Mouse (Mus musculus): ENCODE measurements around the gene Themis2. TPM values are rescaled to one million over a fixed set of nuclear protein-coding genes. Genes with fewer than 3 reads are reported as not detected.

The Themis2 gene
- polyA plus RNA-seq, 1 experiment, result 4.9 TPM

- Histone ChIP-seq H3K27me3 (ENCODE audit: control insufficient read depth, insufficient read depth, low read length) (no peaks in the 10 kb centered on the region), H3K4me3 (ENCODE audit: low read depth, low read length) (no peak overlapping the region), H3K27ac (ENCODE audit: insufficient read depth, low read depth, low read length) (no peak overlapping the region), H3K36me3 (ENCODE audit: control insufficient read depth, insufficient read depth, low read length) (no peaks in the 10 kb centered on the region), H3K4me1 (ENCODE audit: control insufficient read depth, insufficient read depth, insufficient read length, low read length) (peaks cover 13% of the 10 kb centered on the region; the same call in 1 of the 2 replicates)
- TF ChIP-seq POLR2A (IDR thresholded peaks at IDR 0.05; ENCODE audit: low read depth, low read length), result no peak
- no peak for TF ChIP-seq CTCF (IDR thresholded peaks at IDR 0.05; ENCODE audit: extremely low read depth, insufficient read length, insufficient replicate concordance, low read depth, low read length)
- WGBS, result 80% methylated on average over 6 of the region's 6 CpGs
These were observed 43.2 kb downstream of the Themis2 start for GRCm38 (mm10) chr4:132752992-132753391.

- Histone ChIP-seq H3K27me3 (ENCODE audit: control insufficient read depth, insufficient read depth, low read length) (no peaks in the 10 kb centered on the region), H3K27ac (ENCODE audit: insufficient read depth, low read depth, low read length) (peak overlapping the region; percentile 92), H3K4me3 (ENCODE audit: low read depth, low read length) (no peak overlapping the region), H3K36me3 (ENCODE audit: control insufficient read depth, insufficient read depth, low read length) (peaks cover 5% of the 10 kb centered on the region), H3K4me1 (ENCODE audit: control insufficient read depth, insufficient read depth, insufficient read length, low read length) (peaks cover 21% of the 10 kb centered on the region; the same call in 1 of the 2 replicates)
- TF ChIP-seq POLR2A (IDR thresholded peaks at IDR 0.05; ENCODE audit: low read depth, low read length) (no peak), CTCF (IDR thresholded peaks at IDR 0.05; ENCODE audit: extremely low read depth, insufficient read length, insufficient replicate concordance, low read depth, low read length) (no peak)
- WGBS, result 66% methylated on average over 6 of the region's 6 CpGs
These were observed 46.8 kb downstream of the Themis2 start for GRCm38 (mm10) chr4:132749258-132749982.

- 81% methylated on average over 4 of the region's 4 CpGs for WGBS
- Histone ChIP-seq H3K27ac (ENCODE audit: insufficient read depth, low read depth, low read length) (peak overlapping the region; percentile 92), H3K4me1 (ENCODE audit: control insufficient read depth, insufficient read depth, insufficient read length, low read length) (peaks cover 21% of the 10 kb centered on the region; the same call in 1 of the 2 replicates), H3K36me3 (ENCODE audit: control insufficient read depth, insufficient read depth, low read length) (peaks cover 5% of the 10 kb centered on the region), H3K27me3 (ENCODE audit: control insufficient read depth, insufficient read depth, low read length) (no peaks in the 10 kb centered on the region), H3K4me3 (ENCODE audit: low read depth, low read length) (no peak overlapping the region)
- no peak for TF ChIP-seq POLR2A (IDR thresholded peaks at IDR 0.05; ENCODE audit: low read depth, low read length)
- TF ChIP-seq CTCF (IDR thresholded peaks at IDR 0.05; ENCODE audit: extremely low read depth, insufficient read length, insufficient replicate concordance, low read depth, low read length), result no peak
These were observed 47.4 kb downstream of the Themis2 start for GRCm38 (mm10) chr4:132748778-132749177.

GRCm38 (mm10) chr4:132747664-132748259 is 48.4 kb downstream of the Themis2 start:
- TF ChIP-seq POLR2A (IDR thresholded peaks at IDR 0.05; ENCODE audit: low read depth, low read length) (peak; percentile 48; the same call in 1 of the 2 replicates), CTCF (IDR thresholded peaks at IDR 0.05; ENCODE audit: extremely low read depth, insufficient read length, insufficient replicate concordance, low read depth, low read length) (no peak)
- Histone ChIP-seq H3K4me3 (ENCODE audit: low read depth, low read length) (peak overlapping the region; percentile 37), H3K27me3 (ENCODE audit: control insufficient read depth, insufficient read depth, low read length) (no peaks in the 10 kb centered on the region), H3K36me3 (ENCODE audit: control insufficient read depth, insufficient read depth, low read length) (peaks cover 8% of the 10 kb centered on the region), H3K4me1 (ENCODE audit: control insufficient read depth, insufficient read depth, insufficient read length, low read length) (peaks cover 19% of the 10 kb centered on the region; the same call in 1 of the 2 replicates), H3K27ac (ENCODE audit: insufficient read depth, low read depth, low read length) (peak overlapping the region; percentile 93)
- WGBS, result 14% methylated on average over 9 of the region's 9 CpGs

- Histone ChIP-seq H3K27ac (ENCODE audit: insufficient read depth, low read depth, low read length) (peak overlapping the region; percentile 93), H3K4me3 (ENCODE audit: low read depth, low read length) (no peak overlapping the region), H3K4me1 (ENCODE audit: control insufficient read depth, insufficient read depth, insufficient read length, low read length) (peaks cover 19% of the 10 kb centered on the region; the same call in 1 of the 2 replicates), H3K36me3 (ENCODE audit: control insufficient read depth, insufficient read depth, low read length) (peaks cover 8% of the 10 kb centered on the region), H3K27me3 (ENCODE audit: control insufficient read depth, insufficient read depth, low read length) (no peaks in the 10 kb centered on the region)
- no peak for TF ChIP-seq CTCF (IDR thresholded peaks at IDR 0.05; ENCODE audit: extremely low read depth, insufficient read length, insufficient replicate concordance, low read depth, low read length)
- TF ChIP-seq POLR2A (IDR thresholded peaks at IDR 0.05; ENCODE audit: low read depth, low read length), result no peak
- 87% methylated on average over 9 of the region's 9 CpGs for WGBS
These were observed 49.2 kb downstream of the Themis2 start for GRCm38 (mm10) chr4:132746911-132747517.

- no peaks in the 10 kb centered on the region for H3K27me3 ChIP-seq (ENCODE audit: control insufficient read depth, insufficient read depth, low read length)
- peaks cover 17% of the 10 kb centered on the region; the same call in 1 of the 2 replicates for H3K4me1 ChIP-seq (ENCODE audit: control insufficient read depth, insufficient read depth, insufficient read length, low read length)
- H3K4me3 ChIP-seq (ENCODE audit: low read depth, low read length), result no peak overlapping the region
- no peak for TF ChIP-seq CTCF (IDR thresholded peaks at IDR 0.05; ENCODE audit: extremely low read depth, insufficient read length, insufficient replicate concordance, low read depth, low read length)
- no peak for TF ChIP-seq POLR2A (IDR thresholded peaks at IDR 0.05; ENCODE audit: low read depth, low read length)
- no peak overlapping the region for H3K27ac ChIP-seq (ENCODE audit: insufficient read depth, low read depth, low read length)
- peaks cover 15% of the 10 kb centered on the region for H3K36me3 ChIP-seq (ENCODE audit: control insufficient read depth, insufficient read depth, low read length)
- WGBS, result 83% methylated on average over 11 of the region's 11 CpGs
These were observed 51.9 kb downstream of the Themis2 start for GRCm38 (mm10) chr4:132743992-132744911.
